Mouse (Mus musculus) ES-Bruce4 (cell line): ENCODE data around the gene Mrpl28.

Experiments
- CTCF ChIP-seq: IDR thresholded peaks from one replicate; pipeline ENCODE4 v1.8.1; 2011; ENCODE audit warnings: low read depth, low read length
- POLR2A ChIP-seq: IDR thresholded peaks from one replicate; pipeline ENCODE4 v1.8.1; 2011; ENCODE audit warnings: low read length; ENCODE audit not compliant: insufficient read depth

- no peak for TF ChIP-seq CTCF
- TF ChIP-seq POLR2A = no peak
These were observed 8.9 kb downstream of the Mrpl28 start for GRCm38 (mm10) chr17:26131856-26132853.
